Mouse (Mus musculus): ENCODE measurements at regions not wholly inside any gene's neighbourhood (a gene's known extent, or its start where the extent isn't known, plus 50 kb on each side); places are given as distances from the start of the nearest gene placed in this dataset.
A peak's percentile ranks its signal among the peaks of the same experiment; 100 is the strongest.

- H3K4me1 ChIP-seq (ENCODE audit: control insufficient read depth, insufficient read depth, low read length) = no peaks in the 10 kb centered on the region
- no peak overlapping the region for H3K9ac ChIP-seq (ENCODE audit: low read length)
- DNase-seq (ENCODE audit: low spot score) = no peak
- no peaks in the 10 kb centered on the region for H3K9me3 ChIP-seq (replicated peaks; ENCODE audit: control insufficient read depth, low read length)
- H3K4me3 ChIP-seq (ENCODE audit: low read depth, low read length) = no peak overlapping the region
- no peak overlapping the region for H3K27ac ChIP-seq (ENCODE audit: low read depth, low read length)
- H3K36me3 ChIP-seq (ENCODE audit: control insufficient read depth, insufficient read depth, low read length) = no peaks in the 10 kb centered on the region
- no peak overlapping the region for H3K4me2 ChIP-seq (ENCODE audit: low read length)
- WGBS = 93% methylated on average over 2 of the region's 2 CpGs
- no peak for ATAC-seq
- no peaks in the 10 kb centered on the region for H3K27me3 ChIP-seq (replicated peaks; ENCODE audit: control insufficient read depth, insufficient read depth, low read length)
Observed at GRCm38 (mm10) chr15:97520395-97520794, 185.2 kb downstream of the Rpap3 start.

DNA sequence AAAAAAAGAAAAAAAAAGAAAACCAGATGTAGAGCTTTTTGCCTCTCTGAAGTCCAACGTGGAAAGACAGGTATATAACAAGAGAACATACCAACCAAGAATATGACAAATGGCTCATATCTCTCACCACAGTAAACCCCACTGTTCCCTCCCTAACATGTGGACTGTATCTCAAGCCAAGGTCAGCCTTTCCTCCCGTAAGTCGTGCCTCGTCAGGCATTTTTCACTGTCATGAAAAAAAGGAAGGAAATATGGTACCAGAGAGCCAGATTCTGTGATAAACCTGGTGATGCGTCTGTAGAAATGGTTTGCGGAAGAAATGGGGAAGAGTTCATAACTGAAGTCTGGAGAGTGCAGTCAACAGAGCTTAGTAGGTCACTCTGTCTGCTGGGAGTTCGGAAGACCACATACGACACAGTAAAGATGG, 185.7 kb downstream of the Rpap3 start:
- no peaks in the 10 kb centered on the region for H3K36me3 ChIP-seq (ENCODE audit: control insufficient read depth, insufficient read depth, low read length)
- H3K4me2 ChIP-seq (ENCODE audit: low read length) = no peak overlapping the region
- no peaks in the 10 kb centered on the region for H3K9me3 ChIP-seq (replicated peaks; ENCODE audit: control insufficient read depth, low read length)
- H3K9ac ChIP-seq (ENCODE audit: low read length) = no peak overlapping the region
- H3K4me1 ChIP-seq (ENCODE audit: control insufficient read depth, insufficient read depth, low read length) = no peaks in the 10 kb centered on the region
- no peak overlapping the region for H3K27ac ChIP-seq (ENCODE audit: low read depth, low read length)
- ATAC-seq (no peak), DNase-seq (ENCODE audit: low spot score) (no peak)
- 94% methylated on average over 8 of the region's 8 CpGs for WGBS
- H3K27me3 ChIP-seq (replicated peaks; ENCODE audit: control insufficient read depth, insufficient read depth, low read length) = no peaks in the 10 kb centered on the region
- H3K4me3 ChIP-seq (ENCODE audit: low read depth, low read length) = no peak overlapping the region

GRCm38 (mm10) chr15:97517926-97518325, 187.7 kb downstream of the Rpap3 start:
- no peaks in the 10 kb centered on the region for H3K27me3 ChIP-seq (replicated peaks; ENCODE audit: control insufficient read depth, insufficient read depth, low read length)
- H3K27ac ChIP-seq (ENCODE audit: low read depth, low read length) = no peak overlapping the region
- H3K4me1 ChIP-seq (ENCODE audit: control insufficient read depth, insufficient read depth, low read length) = no peaks in the 10 kb centered on the region
- H3K9ac ChIP-seq (ENCODE audit: low read length) = no peak overlapping the region
- no peak for ATAC-seq
- no peak for DNase-seq (ENCODE audit: low spot score)
- no peaks in the 10 kb centered on the region for H3K9me3 ChIP-seq (replicated peaks; ENCODE audit: control insufficient read depth, low read length)
- no peak overlapping the region for H3K4me2 ChIP-seq (ENCODE audit: low read length)
- 74% methylated on average over 10 of the region's 10 CpGs for WGBS
- H3K36me3 ChIP-seq (ENCODE audit: control insufficient read depth, insufficient read depth, low read length) = no peaks in the 10 kb centered on the region
- no peak overlapping the region for H3K4me3 ChIP-seq (ENCODE audit: low read depth, low read length)

- H3K9me3 ChIP-seq (replicated peaks; ENCODE audit: control insufficient read depth, low read length) = no peaks in the 10 kb centered on the region
- no peaks in the 10 kb centered on the region for H3K36me3 ChIP-seq (ENCODE audit: control insufficient read depth, insufficient read depth, low read length)
- no peak overlapping the region for H3K27ac ChIP-seq (ENCODE audit: low read depth, low read length)
- no peak overlapping the region for H3K9ac ChIP-seq (ENCODE audit: low read length)
- H3K4me1 ChIP-seq (ENCODE audit: control insufficient read depth, insufficient read depth, low read length) = no peaks in the 10 kb centered on the region
- H3K4me2 ChIP-seq (ENCODE audit: low read length) = no peak overlapping the region
- no peak for DNase-seq (ENCODE audit: low spot score)
- 90% methylated on average over 11 of the region's 11 CpGs for whole genome bisulfite sequencing
- no peak overlapping the region for H3K4me3 ChIP-seq (ENCODE audit: low read depth, low read length)
- ATAC-seq = no peak
- H3K27me3 ChIP-seq (replicated peaks; ENCODE audit: control insufficient read depth, insufficient read depth, low read length) = no peaks in the 10 kb centered on the region
Observed at GRCm38 (mm10) chr15:97517188-97517587, 188.4 kb downstream of the Rpap3 start.

GRCm38 (mm10) chr15:97515773-97516172, 189.9 kb downstream of the Rpap3 start:
- Histone ChIP-seq H3K9ac (ENCODE audit: low read length) (no peak overlapping the region), H3K9me3 (replicated peaks; ENCODE audit: control insufficient read depth, low read length) (no peaks in the 10 kb centered on the region), H3K27ac (ENCODE audit: low read depth, low read length) (no peak overlapping the region), H3K36me3 (ENCODE audit: control insufficient read depth, insufficient read depth, low read length) (no peaks in the 10 kb centered on the region), H3K4me1 (ENCODE audit: control insufficient read depth, insufficient read depth, low read length) (no peaks in the 10 kb centered on the region), H3K4me3 (ENCODE audit: low read depth, low read length) (no peak overlapping the region), H3K4me2 (ENCODE audit: low read length) (no peak overlapping the region), H3K27me3 (replicated peaks; ENCODE audit: control insufficient read depth, insufficient read depth, low read length) (no peaks in the 10 kb centered on the region)
- ATAC-seq (no peak), DNase-seq (ENCODE audit: low spot score) (no peak)
- WGBS = 84% methylated on average over 4 of the region's 4 CpGs

- WGBS = 93% methylated on average over 16 of the region's 16 CpGs
- H3K4me3 ChIP-seq (ENCODE audit: low read depth, low read length) = no peak overlapping the region
Observed at GRCm38 (mm10) chr15:97507656-97508306, 197.8 kb downstream of the Rpap3 start.

GRCm38 (mm10) chr15:97507176-97507575, 198.4 kb downstream of the Rpap3 start:
- Histone ChIP-seq H3K27ac (ENCODE audit: low read depth, low read length) (peak overlapping the region; percentile 33; the same call in 1 of the 2 replicates), H3K4me1 (ENCODE audit: control insufficient read depth, insufficient read depth, low read length) (no peaks in the 10 kb centered on the region), H3K4me2 (ENCODE audit: low read length) (no peak overlapping the region), H3K27me3 (replicated peaks; ENCODE audit: control insufficient read depth, insufficient read depth, low read length) (no peaks in the 10 kb centered on the region), H3K9me3 (replicated peaks; ENCODE audit: control insufficient read depth, low read length) (no peaks in the 10 kb centered on the region; the same call in 1 of the 2 replicates), H3K36me3 (ENCODE audit: control insufficient read depth, insufficient read depth, low read length) (no peaks in the 10 kb centered on the region), H3K9ac (ENCODE audit: low read length) (no peak overlapping the region), H3K4me3 (ENCODE audit: low read depth, low read length) (no peak overlapping the region)
- DNase-seq (ENCODE audit: low spot score) (no peak), ATAC-seq (no peak)
- 90% methylated on average over 11 of the region's 11 CpGs for WGBS

More at GRCm38 (mm10) chr15:97507656-97508306, 197.8 kb downstream of the Rpap3 start:
- Histone ChIP-seq H3K9ac (ENCODE audit: low read length) (no peak overlapping the region), H3K4me1 (ENCODE audit: control insufficient read depth, insufficient read depth, low read length) (no peaks in the 10 kb centered on the region), H3K9me3 (replicated peaks; ENCODE audit: control insufficient read depth, low read length) (no peaks in the 10 kb centered on the region; the same call in 1 of the 2 replicates), H3K36me3 (ENCODE audit: control insufficient read depth, insufficient read depth, low read length) (no peaks in the 10 kb centered on the region), H3K4me2 (ENCODE audit: low read length) (no peak overlapping the region), H3K27ac (ENCODE audit: low read depth, low read length) (no peak overlapping the region), H3K27me3 (replicated peaks; ENCODE audit: control insufficient read depth, insufficient read depth, low read length) (no peaks in the 10 kb centered on the region)
- DNase-seq (ENCODE audit: low spot score) = peak; percentile 29
- ATAC-seq = no peak

GRCm38 (mm10) chr15:97505715-97506114, 199.9 kb downstream of the Rpap3 start:
- Histone ChIP-seq H3K36me3 (ENCODE audit: control insufficient read depth, insufficient read depth, low read length) (no peaks in the 10 kb centered on the region), H3K4me1 (ENCODE audit: control insufficient read depth, insufficient read depth, low read length) (no peaks in the 10 kb centered on the region), H3K4me3 (ENCODE audit: low read depth, low read length) (no peak overlapping the region), H3K27ac (ENCODE audit: low read depth, low read length) (no peak overlapping the region), H3K27me3 (replicated peaks; ENCODE audit: control insufficient read depth, insufficient read depth, low read length) (no peaks in the 10 kb centered on the region), H3K9me3 (replicated peaks; ENCODE audit: control insufficient read depth, low read length) (no peaks in the 10 kb centered on the region; the same call in 1 of the 2 replicates), H3K9ac (ENCODE audit: low read length) (no peak overlapping the region), H3K4me2 (ENCODE audit: low read length) (no peak overlapping the region)
- no peak for ATAC-seq
- WGBS = 78% methylated on average over 11 of the region's 11 CpGs
- DNase-seq (ENCODE audit: low spot score) = no peak

GRCm38 (mm10) chr15:97504325-97504724, 201.3 kb downstream of the Rpap3 start:
- ATAC-seq (no peak), DNase-seq (ENCODE audit: low spot score) (no peak)
- H3K4me3 ChIP-seq (ENCODE audit: low read depth, low read length) = no peak overlapping the region
- no peaks in the 10 kb centered on the region for H3K27me3 ChIP-seq (replicated peaks; ENCODE audit: control insufficient read depth, insufficient read depth, low read length)
- no peaks in the 10 kb centered on the region for H3K9me3 ChIP-seq (replicated peaks; ENCODE audit: control insufficient read depth, low read length)
- 92% methylated on average over 1 of the region's 1 CpGs for WGBS
- no peaks in the 10 kb centered on the region for H3K36me3 ChIP-seq (ENCODE audit: control insufficient read depth, insufficient read depth, low read length)
- H3K27ac ChIP-seq (ENCODE audit: low read depth, low read length) = no peak overlapping the region
- H3K9ac ChIP-seq (ENCODE audit: low read length) = no peak overlapping the region
- no peak overlapping the region for H3K4me2 ChIP-seq (ENCODE audit: low read length)
- H3K4me1 ChIP-seq (ENCODE audit: control insufficient read depth, insufficient read depth, low read length) = no peaks in the 10 kb centered on the region
